Mouse (Mus musculus) myocyte (in vitro differentiated cells): Measurements from ENCODE around the gene Zbtb9.

Experiments
- CEBPB ChIP-seq: IDR thresholded peaks from 2 replicates; pipeline ENCODE4 v1.6.1; 2011; ENCODE audit warnings: mild to moderate bottlenecking, moderate library complexity; ENCODE audit not compliant: poor library complexity, insufficient read depth, severe bottlenecking
- E2F4 ChIP-seq: IDR thresholded peaks from one replicate; pipeline ENCODE4 v1.6.1; 2011; ENCODE audit warnings: mild to moderate bottlenecking, control low read depth, moderate library complexity; ENCODE audit not compliant: insufficient read depth
- MAX ChIP-seq: IDR thresholded peaks from one replicate; pipeline ENCODE4 v1.6.1; 2011; ENCODE audit warnings: low read depth, mild to moderate bottlenecking, control low read depth
- MYOD1 ChIP-seq, 3 experiments: IDR thresholded peaks; one replicate each; pipeline ENCODE4 v1.6.1; 2011; ENCODE audit warnings: control low read depth in 2 of 3, low read depth in 2 of 3, mild to moderate bottlenecking in 2 of 3, moderate library complexity in 1 of 3; ENCODE audit not compliant: insufficient read length in 2 of 3, control insufficient read depth in 1 of 3
- MYOG ChIP-seq, 3 experiments: IDR thresholded peaks; one replicate each; pipeline ENCODE4 v1.6.1; 2011; ENCODE audit warnings: control low read depth in 2 of 3, low read depth in 2 of 3, mild to moderate bottlenecking in 2 of 3; ENCODE audit not compliant: insufficient read length in 2 of 3, control insufficient read depth in 1 of 3, insufficient read depth in 1 of 3
- POLR2A ChIP-seq: IDR thresholded peaks from one replicate; pipeline ENCODE4 v1.6.1; 2011; ENCODE audit warnings: low read depth, mild to moderate bottlenecking, control low read depth, moderate library complexity; ENCODE audit not compliant: insufficient read length
- POLR2AphosphoS2 ChIP-seq: IDR thresholded peaks from one replicate; pipeline ENCODE4 v1.6.1; 2011; ENCODE audit warnings: low read depth, control low read depth; ENCODE audit not compliant: insufficient read length
- REST ChIP-seq: IDR thresholded peaks from one replicate; pipeline ENCODE4 v1.6.1; 2011; ENCODE audit warnings: mild to moderate bottlenecking, control low read depth, moderate library complexity; ENCODE audit not compliant: insufficient read depth, insufficient read length
- TCF12 ChIP-seq: IDR thresholded peaks from one replicate; pipeline ENCODE4 v1.6.1; 2011; ENCODE audit warnings: mild to moderate bottlenecking, control low read depth; ENCODE audit not compliant: poor library complexity, insufficient read depth, severe bottlenecking
- TCF3 ChIP-seq: IDR thresholded peaks from one replicate; pipeline ENCODE4 v1.6.1; 2011; ENCODE audit warnings: low read depth, control low read depth; ENCODE audit not compliant: insufficient read length
- USF1 ChIP-seq: IDR thresholded peaks from one replicate; pipeline ENCODE4 v1.6.1; 2011; ENCODE audit warnings: low read depth, mild to moderate bottlenecking, control low read depth, moderate library complexity

DNA sequence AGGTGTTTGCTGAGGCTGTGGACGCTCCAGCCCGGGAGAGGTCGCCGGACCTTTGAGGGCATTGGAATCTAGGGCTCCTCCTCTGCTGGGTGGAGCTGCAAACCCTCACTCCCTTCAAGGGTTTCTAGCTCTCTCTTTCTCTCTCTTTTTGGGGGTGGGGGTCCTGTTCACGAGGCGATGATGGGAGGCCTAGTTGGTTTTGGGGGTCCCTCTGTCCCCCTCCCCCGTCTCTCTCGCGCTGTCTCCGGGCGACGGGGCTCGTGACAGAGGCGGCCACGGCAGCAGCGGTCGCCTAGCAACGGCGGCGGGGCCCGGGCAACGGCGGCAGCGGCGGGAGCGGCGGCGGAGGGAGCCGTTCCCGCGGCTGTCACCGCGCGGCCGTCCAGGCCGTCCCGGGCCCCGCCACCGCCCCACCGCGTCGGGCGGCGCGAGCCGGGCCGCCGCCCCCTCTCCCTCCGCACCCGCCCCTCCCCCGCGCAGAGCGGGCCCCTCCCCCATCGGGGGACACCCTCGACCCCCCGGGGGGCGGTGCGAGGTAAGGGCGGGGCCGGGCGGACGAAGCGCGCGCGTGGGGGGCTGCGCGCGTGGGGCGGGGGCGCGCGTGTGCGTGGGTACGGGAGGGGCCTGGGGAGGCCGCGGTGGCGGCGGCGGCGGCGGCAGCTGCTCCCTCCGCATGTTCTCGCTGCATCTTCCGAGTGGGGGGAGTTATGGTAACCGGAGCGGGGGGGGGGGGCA lies 24.5 kb upstream of the Zbtb9 start:
- TF ChIP-seq E2F4, result no peak
- TF ChIP-seq POLR2A, result no peak
- TF ChIP-seq POLR2AphosphoS2, result no peak
- TF ChIP-seq REST, result no peak
- TF ChIP-seq MAX, result no peak
- no peak for TF ChIP-seq TCF12
- peak in 1 of 3 experiments; percentile 56 for TF ChIP-seq MYOD1 (IDR thresholded peaks at IDR 0.05; ENCODE audit: control insufficient read depth in 1 of 3, insufficient read length in 2 of 3, low read depth in 2 of 3)
- TF ChIP-seq TCF3, result no peak
- no peak for TF ChIP-seq CEBPB
- TF ChIP-seq USF1, result no peak
- TF ChIP-seq MYOG (IDR thresholded peaks at IDR 0.05; ENCODE audit: control insufficient read depth in 1 of 3, insufficient read depth in 1 of 3, insufficient read length in 2 of 3, low read depth in 2 of 3), result peak in 1 of 3 experiments; percentile 12
